Mouse (Mus musculus): Measurements from ENCODE around the gene Srgap2.

Gene Srgap2

DNA sequence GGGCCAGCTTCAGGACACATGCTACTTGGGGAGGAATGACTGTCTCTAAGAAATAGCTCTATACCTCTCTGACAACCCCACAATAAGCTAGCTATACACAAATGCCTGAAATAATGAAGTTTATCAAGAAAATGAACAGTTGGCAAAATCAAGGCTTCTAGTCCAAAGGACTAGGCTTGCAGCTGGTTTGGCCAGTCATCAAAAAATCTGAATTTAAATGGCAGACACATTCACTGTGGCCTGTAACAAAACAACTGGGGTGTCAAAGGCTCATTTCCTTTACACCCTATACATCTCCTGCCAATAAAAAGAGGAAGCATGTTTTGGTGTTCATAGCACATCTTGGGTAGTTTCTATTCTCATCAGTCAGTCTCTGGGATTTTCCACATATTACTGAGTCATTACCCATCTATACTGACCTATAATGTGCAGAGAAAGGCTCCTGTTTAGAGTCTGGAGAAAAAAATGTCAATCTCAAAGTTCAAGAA lies 53.5 kb downstream of the Srgap2 start:
- no peak for DNase-seq (ENCODE audit: low spot score)

DNA sequence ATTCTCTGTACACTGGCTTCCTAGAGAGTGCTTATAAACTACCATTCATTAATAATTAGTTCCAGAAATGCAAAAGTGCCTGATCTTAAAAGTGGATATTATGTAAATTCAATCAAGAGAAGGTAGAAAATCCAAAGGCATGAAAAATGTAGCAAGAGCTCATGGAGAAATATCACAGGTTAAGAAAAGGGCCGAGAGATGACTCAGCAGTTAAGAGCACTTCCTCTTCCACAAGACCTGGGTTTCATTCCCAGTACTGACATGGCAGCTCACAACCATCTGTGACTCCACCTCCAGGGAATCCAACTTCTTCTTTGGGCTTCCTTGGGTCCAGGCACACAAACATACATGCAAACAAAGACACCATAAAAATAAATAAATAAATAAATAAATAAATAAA lies 56.6 kb downstream of the Srgap2 start:
- no peak for DNase-seq (ENCODE audit: low spot score)

DNA sequence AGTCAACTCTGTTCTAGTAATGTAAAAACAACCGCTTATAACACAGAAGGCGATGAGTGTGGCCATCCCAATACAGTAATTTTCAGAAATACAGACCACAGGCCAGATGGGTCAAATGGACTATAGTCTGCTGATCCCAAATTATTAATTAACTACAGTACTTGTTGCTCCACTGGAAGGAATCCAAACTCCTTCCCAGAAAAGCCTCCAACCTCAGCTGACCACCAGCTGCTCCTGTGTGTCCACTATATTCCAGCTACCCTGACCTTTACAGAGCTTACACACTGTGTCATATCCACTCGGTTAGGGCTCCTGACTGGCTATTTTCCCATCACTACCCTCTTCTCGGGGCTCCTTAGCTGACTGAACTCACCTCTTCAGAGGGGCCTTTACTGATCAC lies 61.3 kb downstream of the Srgap2 start:
- DNase-seq (ENCODE audit: low spot score) = no peak

DNA sequence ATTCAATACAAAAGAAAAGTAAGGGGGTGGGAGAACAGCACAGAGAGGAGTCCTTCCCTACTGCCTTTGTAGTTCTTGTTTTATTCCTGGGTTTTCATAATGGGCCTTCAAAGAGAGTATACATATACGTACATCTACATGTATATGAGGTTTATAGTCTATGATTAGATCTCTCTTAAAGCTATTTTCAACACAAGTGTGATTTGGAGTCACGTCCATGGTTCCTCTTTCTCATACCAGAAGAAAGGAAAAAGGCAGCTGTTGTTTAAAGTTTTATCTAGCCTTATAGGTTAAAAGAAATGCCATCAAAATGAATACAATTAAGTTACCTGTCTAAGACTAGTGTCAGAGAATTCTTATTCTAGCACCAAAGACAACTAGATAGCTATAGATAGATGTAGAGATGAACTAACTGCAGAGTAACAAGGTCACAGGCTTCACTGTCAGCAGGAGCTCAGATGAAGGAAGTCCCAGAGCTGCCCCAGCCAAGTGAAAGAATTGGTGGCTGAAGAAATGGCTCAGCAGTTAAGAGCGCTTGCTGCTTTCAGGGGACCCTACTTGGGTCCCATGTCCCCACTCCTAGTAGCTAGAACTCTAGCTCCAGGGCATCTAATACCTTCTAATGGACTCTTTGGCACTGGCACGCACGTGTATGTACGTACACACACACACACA lies 63.1 kb downstream of the Srgap2 start:
- DNase-seq (ENCODE audit: low spot score) = no peak

DNA sequence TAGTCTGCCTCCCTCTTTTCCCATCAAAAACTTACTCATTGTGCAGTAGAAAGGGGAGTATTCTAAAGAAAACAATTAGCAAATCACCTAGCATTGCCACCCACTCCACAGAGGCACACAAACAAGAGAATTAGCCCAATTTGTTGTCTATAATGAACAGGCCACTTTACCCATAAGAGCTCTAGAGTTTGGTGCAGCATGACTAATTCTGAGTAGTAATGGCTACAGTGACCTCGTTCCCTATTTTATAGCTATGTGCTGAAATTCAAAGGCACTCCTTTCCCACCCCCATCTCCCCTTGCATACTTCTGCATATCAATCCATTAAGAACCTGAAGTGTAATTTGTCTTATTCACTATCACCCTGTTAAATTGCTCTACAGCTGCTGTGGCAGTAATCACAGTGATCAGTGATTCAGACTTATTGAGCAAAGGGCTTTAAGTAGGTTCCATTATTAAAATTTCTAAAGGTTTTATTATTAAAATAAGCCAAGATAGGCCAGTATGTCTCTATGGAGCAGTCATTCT lies 64.5 kb downstream of the Srgap2 start:
- no peak for DNase-seq (ENCODE audit: low spot score)

DNA sequence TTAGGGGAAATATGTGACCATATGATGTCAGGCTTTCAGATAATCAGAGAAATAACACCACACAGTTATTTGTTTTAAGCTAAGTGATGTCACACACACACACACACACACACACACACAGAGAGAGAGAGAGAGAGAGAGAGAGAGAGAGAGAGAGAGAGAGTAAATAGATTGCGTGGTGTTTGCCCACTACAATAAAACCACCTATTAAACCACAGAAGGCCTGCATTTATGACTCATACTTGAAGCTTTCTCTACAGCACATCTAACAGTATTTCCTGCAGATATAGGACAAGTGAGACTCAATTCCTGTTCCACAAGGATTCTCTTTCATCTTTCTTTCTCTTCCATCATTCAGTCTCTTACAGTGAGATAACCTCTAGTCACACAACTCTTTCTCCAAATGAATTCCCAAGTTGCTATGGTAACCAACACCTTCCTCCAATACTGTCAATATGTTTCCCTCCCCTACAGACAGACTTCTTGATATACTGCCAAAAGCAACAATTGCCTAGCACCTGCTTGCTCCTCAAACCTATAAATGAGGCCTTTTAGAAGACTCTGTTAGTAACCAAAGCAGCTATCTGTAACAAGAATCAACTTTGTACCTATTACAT lies 66.1 kb downstream of the Srgap2 start:
- no peak for DNase-seq (ENCODE audit: low spot score)

DNA sequence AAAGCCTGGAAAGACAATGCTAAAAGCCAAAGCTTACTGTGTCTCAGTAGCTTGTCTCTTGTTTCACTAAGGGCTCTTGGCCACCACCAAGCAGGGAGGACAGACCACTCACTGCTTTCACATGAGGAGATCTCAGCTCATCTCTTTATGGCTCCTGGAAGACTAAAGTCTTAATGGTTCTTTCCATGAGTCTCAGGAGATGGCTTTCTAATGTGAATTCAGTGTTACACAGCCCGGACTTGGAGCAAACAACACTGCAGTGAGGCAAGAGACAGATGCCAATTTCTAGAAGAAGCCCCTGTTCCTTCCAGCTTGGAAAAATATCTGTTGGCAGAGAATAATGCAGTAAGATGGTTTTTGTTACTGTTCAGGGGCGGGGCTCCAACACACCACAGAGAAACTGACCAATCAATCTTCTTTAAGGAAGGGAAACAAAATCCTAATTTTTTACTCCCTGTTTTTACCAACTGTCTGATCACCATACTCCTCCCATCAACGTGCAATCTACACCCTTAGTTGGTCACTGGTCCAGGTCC lies 71.7 kb downstream of the Srgap2 start:
- no peak for DNase-seq (ENCODE audit: low spot score)

DNA sequence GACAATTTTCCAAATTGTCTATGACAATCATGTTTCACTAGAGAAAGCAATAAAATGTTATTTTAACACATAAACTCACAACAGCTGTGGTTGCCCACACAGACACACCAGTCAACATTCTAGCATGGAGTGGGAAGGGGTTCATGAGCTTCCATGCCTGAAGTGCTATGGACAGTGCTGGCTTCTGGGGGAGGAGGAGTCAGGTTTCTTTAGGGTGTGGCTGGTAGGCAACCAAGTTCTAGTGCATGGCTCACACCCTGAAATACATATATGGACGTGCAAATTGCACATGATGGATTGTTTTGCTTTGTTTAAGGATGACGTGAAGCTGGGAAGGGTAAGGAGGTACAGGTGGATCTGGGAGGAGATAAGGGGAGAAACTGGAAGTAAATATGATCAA lies 72.8 kb downstream of the Srgap2 start:
- DNase-seq (ENCODE audit: low spot score) = no peak

DNA sequence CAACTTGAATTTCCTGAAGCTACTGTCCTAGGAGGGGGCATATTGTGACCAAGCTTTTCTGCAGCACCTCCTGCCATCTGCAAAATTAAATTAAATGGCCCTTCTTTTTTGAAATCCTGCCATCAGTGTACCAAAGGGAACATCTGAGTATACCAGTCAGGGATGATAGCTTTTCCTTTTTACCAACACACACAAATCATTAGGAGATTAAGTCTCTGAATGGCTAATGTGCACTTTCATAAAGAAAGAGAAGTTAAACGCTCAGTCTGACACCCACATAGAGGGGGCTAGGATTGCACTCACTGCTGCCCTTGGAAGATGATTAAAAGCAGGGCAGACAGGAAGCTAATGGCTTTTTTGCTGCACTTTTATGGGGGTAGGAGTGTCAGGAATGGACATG lies 73.8 kb downstream of the Srgap2 start:
- no peak for DNase-seq (ENCODE audit: low spot score)

DNA sequence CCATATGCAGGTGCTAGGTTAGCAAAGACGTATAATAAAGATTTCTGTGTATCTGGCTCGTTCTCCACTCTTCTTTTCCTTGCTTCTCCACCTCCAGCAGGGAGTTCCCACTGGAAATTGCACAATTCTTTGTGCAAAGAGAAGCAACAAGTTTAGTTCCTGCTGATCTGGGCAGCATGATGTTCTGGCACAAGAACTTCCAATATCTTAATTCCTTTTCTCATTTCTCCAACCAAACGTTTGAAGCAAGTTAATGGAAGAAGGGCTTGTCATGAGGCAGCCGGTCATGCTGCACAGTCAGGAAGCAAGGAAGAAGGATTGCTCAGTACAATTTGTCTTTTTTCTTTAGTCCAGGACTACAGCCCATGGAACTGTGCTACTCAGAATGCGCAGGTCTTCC lies 78.8 kb downstream of the Srgap2 start:
- DNase-seq (ENCODE audit: low spot score) = no peak

DNA sequence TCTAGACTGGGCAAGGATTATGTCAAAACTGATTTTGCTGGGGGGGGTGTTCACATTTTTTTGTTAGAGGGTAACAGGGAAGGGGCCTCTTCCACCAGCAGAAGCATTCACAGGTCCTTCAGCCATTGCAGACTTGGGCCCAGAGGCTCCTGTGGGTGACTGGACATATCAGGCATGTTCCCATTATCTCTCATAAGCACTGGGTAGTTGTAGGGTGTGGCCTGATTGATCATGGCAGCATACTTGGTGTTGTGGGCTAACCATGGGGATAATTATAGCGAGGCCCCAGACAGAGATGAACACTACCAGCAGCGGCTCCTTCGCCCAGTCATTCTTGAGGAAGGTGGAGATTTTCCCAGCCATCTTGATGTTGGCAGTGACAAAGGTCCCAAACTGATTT lies 79.8 kb downstream of the Srgap2 start:
- DNase-seq (ENCODE audit: low spot score) = no peak

DNA sequence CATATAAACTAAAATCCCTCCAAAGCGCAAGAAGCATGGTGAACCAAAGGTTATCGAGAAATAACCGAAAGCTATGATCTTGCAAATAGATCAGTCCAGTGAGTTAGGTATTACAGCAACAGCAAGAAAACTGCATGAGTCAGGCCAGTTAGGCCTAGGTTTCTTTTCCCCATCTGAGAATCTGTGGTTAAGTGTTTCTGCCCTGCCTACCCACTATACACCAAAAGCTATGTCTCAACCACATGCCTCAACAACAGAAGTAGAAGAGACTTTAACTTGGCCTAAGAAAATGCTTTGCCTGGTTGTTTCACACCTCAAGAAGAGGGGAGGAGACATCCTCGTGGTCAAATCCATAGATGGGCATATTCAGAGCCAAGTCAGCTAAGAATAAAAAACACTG lies 80.6 kb downstream of the Srgap2 start:
- no peak for DNase-seq (ENCODE audit: low spot score)

DNA sequence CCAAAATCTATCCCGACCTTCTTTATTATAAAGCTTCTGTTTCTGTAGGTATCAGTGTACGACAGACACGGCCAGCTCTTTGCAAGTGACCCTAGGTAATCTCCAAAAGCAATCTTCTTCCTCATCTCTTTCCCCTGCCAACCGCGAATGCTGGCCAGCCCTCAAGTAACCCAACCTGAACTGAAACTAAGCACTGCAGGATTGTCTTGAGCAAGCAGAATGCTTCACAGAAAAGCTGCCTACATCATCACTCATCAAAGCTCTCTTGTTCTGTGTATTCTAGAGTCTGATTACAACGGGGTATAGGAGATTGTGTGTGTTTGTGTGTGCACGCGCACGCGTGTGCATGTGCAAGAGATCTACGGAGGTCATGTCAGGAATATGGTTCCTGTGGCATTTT lies 88.6 kb downstream of the Srgap2 start:
- DNase-seq (ENCODE audit: low spot score) = no peak

DNA sequence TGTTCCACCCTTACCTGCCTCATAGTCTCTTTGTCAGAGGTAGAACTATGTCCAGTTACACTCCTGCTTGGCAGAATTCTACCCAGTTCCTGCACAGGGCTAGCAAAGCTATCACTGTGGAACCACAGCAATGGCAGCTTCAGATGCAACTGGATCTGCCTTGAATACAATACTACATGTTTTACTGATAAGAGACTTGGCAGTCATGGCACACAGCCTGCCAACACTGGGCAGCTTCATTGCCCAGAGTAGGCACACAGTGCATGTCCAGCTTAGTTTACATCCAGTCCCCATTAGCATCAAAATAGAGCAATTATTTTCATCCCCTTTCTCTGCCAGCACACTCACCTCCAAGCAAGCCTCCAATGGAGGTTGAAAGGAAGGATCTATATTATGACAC lies 89.2 kb downstream of the Srgap2 start:
- DNase-seq (ENCODE audit: low spot score) = no peak

DNA sequence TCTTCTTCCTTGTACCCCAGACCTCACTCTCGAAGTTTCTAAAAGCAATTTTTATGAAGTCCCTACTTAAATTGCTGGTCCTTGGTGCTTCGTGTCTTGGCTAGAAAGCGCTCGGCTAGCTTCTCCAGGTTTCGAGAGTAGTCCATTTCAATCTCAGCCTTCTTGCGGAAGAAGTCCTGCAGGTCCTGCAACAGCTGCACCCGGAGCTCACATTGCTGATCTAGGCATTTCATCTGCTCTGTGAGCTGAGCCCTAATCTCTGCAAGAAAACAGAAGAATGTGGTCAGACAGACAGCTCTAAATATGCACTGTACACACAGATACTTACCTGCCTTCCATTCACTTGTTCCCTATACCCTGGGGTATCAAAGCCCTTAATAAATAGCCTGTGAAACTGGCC lies 90.5 kb downstream of the Srgap2 start:
- DNase-seq (ENCODE audit: low spot score) = no peak

DNA sequence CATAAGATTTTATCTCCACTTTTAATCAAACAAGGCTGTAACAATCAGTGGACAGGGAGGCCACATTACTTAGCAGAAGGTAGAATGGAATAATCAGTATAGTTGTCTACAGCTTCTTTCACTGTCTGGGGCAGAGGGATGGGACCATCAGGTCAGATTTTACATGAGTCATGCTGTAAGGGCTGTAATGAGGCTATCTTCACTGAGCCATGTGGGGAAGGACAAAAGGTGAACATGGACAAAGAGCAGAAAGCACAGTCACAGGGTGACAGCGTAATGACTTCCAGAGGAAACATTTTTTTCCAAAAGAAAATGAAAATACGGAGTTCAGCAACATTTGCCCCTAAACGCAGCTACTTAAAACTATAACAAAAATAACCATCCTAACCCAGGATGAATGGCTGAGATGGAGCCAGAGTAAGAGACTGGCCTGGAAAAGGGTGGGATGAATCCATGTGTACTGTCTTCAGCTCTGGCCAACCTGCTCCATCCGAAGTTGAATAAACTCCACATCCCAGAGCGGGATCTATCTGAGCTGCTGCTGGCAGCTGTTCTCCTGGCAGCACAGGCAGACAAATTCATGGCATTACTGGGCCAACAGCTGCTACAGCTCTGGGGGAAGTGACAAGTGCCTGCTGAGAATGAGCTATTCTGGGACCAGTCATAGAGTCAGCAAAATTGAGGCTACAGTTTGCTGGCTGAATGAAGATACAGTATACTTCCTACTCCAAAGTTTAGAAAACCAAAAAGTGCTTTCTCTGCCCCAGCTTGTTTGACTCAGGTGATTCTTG lies 95.5 kb downstream of the Srgap2 start:
- peak; percentile 57 for DNase-seq (ENCODE audit: low spot score)

DNA sequence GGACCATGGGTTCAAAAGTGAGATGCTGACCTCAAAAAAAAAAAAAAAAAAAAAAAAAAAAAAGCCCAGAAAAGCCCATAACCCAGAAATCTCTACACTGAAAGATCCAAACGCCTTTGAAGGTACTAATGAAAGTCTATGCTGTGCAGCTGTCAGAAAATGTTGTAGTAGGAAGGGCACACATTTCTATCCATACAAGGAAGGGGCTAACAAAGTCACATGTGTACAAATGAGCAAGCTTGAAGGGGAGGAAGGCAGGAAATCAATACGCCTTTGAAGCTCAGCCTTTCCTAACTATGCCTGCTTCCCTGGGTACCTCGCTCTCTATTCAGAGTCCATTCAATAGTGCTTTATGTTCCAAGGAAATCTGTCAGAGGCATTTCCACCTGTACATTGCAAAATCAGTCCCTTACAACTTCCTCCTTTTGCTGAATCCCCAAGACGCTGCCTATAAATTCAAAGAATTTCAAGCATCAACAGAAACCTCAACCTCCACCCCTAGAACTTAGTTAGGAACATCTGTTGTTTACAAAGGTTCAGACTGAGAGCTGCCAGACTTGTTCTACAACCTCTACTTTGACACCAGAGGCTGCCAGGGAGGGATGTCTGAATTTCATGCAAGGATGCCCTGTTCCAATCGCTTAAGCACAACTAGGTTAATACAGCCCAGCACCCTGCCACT lies 99.9 kb downstream of the Srgap2 start:
- DNase-seq (ENCODE audit: low spot score) = no peak

DNA sequence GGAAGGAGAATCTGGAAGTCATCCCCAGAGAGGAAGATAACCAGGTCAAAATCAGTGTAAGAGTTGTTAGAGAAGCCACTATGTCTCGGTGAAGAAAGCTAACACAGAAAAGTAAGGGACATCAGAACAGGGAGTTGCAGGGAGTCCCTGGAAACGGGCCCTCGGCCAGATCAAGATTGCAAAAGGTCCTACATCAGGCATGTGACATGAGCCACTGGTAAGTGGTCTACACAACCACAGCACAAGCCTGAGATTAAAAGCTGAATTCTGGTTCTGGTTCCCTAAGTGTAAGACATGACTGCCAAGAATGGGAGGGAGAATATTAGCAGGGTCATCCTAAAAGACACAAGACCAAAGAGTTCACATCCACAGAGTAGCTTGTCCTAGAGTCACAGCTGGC lies 104.1 kb downstream of the Srgap2 start:
- DNase-seq (ENCODE audit: low spot score) = no peak

DNA sequence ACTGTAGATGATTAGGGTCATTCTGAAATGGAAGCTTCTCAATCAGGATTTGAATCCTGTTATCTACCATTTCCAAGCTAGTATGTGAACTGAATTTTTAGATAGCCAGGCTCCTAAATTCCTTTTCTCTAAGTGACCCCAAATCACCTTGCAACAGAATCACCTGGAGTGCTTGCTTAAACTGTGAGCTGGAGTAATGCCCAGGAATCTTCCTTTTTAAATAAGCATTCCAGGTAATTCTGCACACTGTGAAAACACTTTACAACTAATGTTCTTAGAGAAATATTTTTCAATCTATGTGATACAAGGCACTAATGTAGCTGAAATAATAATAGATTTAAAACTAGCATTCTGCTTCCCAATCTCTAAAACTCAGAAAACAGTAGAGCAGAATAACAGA lies 106.0 kb downstream of the Srgap2 start:
- DNase-seq (ENCODE audit: low spot score) = no peak

DNA sequence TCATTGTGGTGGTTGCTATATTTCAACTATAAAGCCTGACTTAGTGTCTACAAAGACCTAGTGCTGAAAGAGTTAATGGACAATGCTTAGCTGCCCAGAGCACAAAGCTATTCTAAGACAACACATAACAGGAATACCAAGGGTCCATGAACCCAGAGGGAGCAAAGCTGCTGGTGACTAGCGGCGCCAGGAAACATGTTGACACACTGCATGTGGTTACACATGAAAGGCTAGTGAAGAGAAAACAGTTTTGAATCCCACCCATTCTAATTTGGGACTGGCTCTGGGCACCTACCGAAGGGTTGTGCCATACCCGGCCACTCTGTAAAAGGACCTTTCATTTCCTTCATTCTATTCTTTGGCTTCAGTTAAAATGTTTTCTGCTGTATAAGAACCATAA lies 106.5 kb downstream of the Srgap2 start:
- DNase-seq (ENCODE audit: low spot score) = no peak

DNA sequence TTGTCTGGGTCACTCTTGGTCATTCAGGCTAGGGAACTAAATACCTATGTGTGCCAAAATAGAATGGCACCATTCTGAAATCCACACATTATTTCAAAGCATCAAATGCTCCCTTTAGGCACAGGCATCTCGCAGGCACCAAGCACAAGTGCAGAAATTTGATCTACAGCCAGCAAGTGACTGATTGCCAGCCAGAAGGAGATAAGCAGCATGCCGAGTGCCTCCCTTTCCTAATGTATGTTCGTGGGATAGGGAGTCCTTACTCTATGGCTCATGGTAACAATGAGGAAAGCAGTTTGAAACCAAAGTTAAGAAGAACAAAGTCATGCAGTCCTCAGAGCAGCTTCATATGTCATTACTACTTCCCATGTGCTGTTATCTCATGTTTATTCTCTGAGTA lies 107.8 kb downstream of the Srgap2 start:
- DNase-seq (ENCODE audit: low spot score) = no peak
